Mouse (Mus musculus): ENCODE measurements around the gene Ttll12. TPM values are rescaled to one million over a fixed set of nuclear protein-coding genes. Genes with fewer than 3 reads are reported as not detected.

Gene Ttll12
- total and polyA plus RNA-seq, 3 experiments, result 21.9 to 40.0 (median 31.1) TPM

- no peak overlapping the region for H3K27ac ChIP-seq (ENCODE audit: insufficient read depth, low read depth)
- dilution Hi-C loops (cut with MboI; ENCODE audit: extremely low pct_ligation_motif_present, extremely low pct_unique_long_range_greater_than_20kb, low sequenced_read_pairs), result no loop called here
These were observed 4.1 kb downstream of the Ttll12 start for GRCm38 (mm10) chr15:83590841-83591240.

GRCm38 (mm10) chr15:83584741-83585220 is 10.2 kb downstream of the Ttll12 start:
- no peak overlapping the region for H3K4me3 ChIP-seq (replicated peaks in 1 of 3; ENCODE audit: low read depth in 2 of 3, low read length in 2 of 3, poor library complexity in 1 of 3)
- H3K36me3 ChIP-seq (replicated peaks in 1 of 2; ENCODE audit: control insufficient read depth in 1 of 2, insufficient read depth in 1 of 2, low read length in 1 of 2), result peaks cover 66 to 94% of the 10 kb centered on the region in 2 experiments

More at GRCm38 (mm10) chr15:83590841-83591240, 4.1 kb downstream of the Ttll12 start:
- DNase-seq (ENCODE audit: extremely low read depth), result no peak
- peaks cover 26 to 67% of the 10 kb centered on the region in 2 experiments for H3K36me3 ChIP-seq (replicated peaks in 1 of 2; ENCODE audit: control insufficient read depth in 1 of 2, insufficient read depth in 1 of 2, low read length in 1 of 2)
- H3K79me2 ChIP-seq (replicated peaks; ENCODE audit: control insufficient read depth, extremely low read depth, insufficient read depth, poor library complexity, severe bottlenecking), result peaks cover 13% of the 10 kb centered on the region
- peaks cover 13% of the 10 kb centered on the region for H3K9me3 ChIP-seq (replicated peaks; ENCODE audit: low read length)
- H3K4me2 ChIP-seq (ENCODE audit: insufficient read depth, low read depth, poor library complexity, severe bottlenecking), result no peak overlapping the region
- no peak overlapping the region for H3K4me3 ChIP-seq (replicated peaks in 1 of 3; ENCODE audit: low read depth in 2 of 3, low read length in 2 of 3, poor library complexity in 1 of 3)
- TF ChIP-seq POLR2A (IDR thresholded peaks at IDR 0.05; ENCODE audit: low read depth, low read length), result no peak
- TF ChIP-seq JUND (conservative IDR thresholded peaks at IDR 0.05; ENCODE audit: low read depth, low read length), result no peak
- no peak for TF ChIP-seq CTCF (conservative IDR thresholded peaks at IDR 0.05 in 1 of 2, IDR thresholded peaks at IDR 0.05 in 1 of 2; ENCODE audit: low read depth in 2 of 2, low read length in 2 of 2)
- TF ChIP-seq RAD21 (IDR thresholded peaks at IDR 0.05; ENCODE audit: low read depth, low read length), result no peak
- TF ChIP-seq NELFE (IDR thresholded peaks at IDR 0.05; ENCODE audit: low read depth, low read length), result no peak
- no peak for TF ChIP-seq HCFC1 (IDR thresholded peaks at IDR 0.05; ENCODE audit: low read depth, low read length)
- in situ Hi-C loops (cut with MboI; ENCODE audit: low pct_ligation_motif_present, low pct_unique_long_range_greater_than_20kb, low sequenced_read_pairs), result no loop called here
- peaks cover 6 to 21% of the 10 kb centered on the region in 2 experiments; a peak in 3 of 4 replicates for H3K4me1 ChIP-seq (ENCODE audit: control insufficient read depth in 1 of 2, insufficient read depth in 2 of 2)
- H3K27me3 ChIP-seq (replicated peaks), result no peaks in the 10 kb centered on the region
- no peak overlapping the region for H3K9ac ChIP-seq (ENCODE audit: insufficient read depth, low read depth)

GRCm38 (mm10) chr15:83583419-83584156 is 11.4 kb downstream of the Ttll12 start:
- H3K4me3 ChIP-seq (replicated peaks in 1 of 3; ENCODE audit: low read depth in 2 of 3, low read length in 2 of 3, poor library complexity in 1 of 3), result no peak overlapping the region
- H3K9ac ChIP-seq (ENCODE audit: insufficient read depth, low read depth), result no peak overlapping the region
- peaks cover 74 to 97% of the 10 kb centered on the region in 2 experiments for H3K36me3 ChIP-seq (replicated peaks in 1 of 2; ENCODE audit: control insufficient read depth in 1 of 2, insufficient read depth in 1 of 2, low read length in 1 of 2)
- no peaks in the 10 kb centered on the region for H3K27me3 ChIP-seq (replicated peaks)
- TF ChIP-seq IRF4 (IDR thresholded peaks at IDR 0.05; ENCODE audit: low read depth, low read length) (no peak), NELFE (IDR thresholded peaks at IDR 0.05; ENCODE audit: low read depth, low read length) (no peak), SMC3 (IDR thresholded peaks at IDR 0.05; ENCODE audit: low read depth, low read length) (peak; percentile 10; the same call in 1 of the 2 replicates), USF1 (IDR thresholded peaks at IDR 0.05; ENCODE audit: low read depth, low read length) (no peak), HCFC1 (IDR thresholded peaks at IDR 0.05; ENCODE audit: low read depth, low read length) (no peak), MAFK (IDR thresholded peaks at IDR 0.05; ENCODE audit: insufficient replicate concordance, low read length) (peak; percentile 96), CTCF (conservative IDR thresholded peaks at IDR 0.05 in 1 of 2, IDR thresholded peaks at IDR 0.05 in 1 of 2; ENCODE audit: low read depth in 2 of 2, low read length in 2 of 2) (peak; percentile 12 to 64; a peak in 2 of 4 replicates), JUND (conservative IDR thresholded peaks at IDR 0.05; ENCODE audit: low read depth, low read length) (no peak), TBP (conservative IDR thresholded peaks at IDR 0.05; ENCODE audit: low read depth, low read length) (no peak), UBTF (IDR thresholded peaks at IDR 0.05; ENCODE audit: low read depth, low read length) (no peak), RAD21 (IDR thresholded peaks at IDR 0.05; ENCODE audit: low read depth, low read length) (peak; percentile 41)
- H3K9me3 ChIP-seq (replicated peaks; ENCODE audit: low read length), result peaks cover 13% of the 10 kb centered on the region
- no peak overlapping the region for H3K27ac ChIP-seq (ENCODE audit: insufficient read depth, low read depth)
- no peaks in the 10 kb centered on the region for H3K4me1 ChIP-seq (ENCODE audit: control insufficient read depth in 1 of 2, insufficient read depth in 2 of 2)
- H3K79me2 ChIP-seq (replicated peaks; ENCODE audit: control insufficient read depth, extremely low read depth, insufficient read depth, poor library complexity, severe bottlenecking), result no peaks in the 10 kb centered on the region
- no peak overlapping the region for H3K4me2 ChIP-seq (ENCODE audit: insufficient read depth, low read depth, poor library complexity, severe bottlenecking)
- dilution Hi-C loops (cut with MboI; ENCODE audit: extremely low pct_ligation_motif_present, extremely low pct_unique_long_range_greater_than_20kb, low sequenced_read_pairs) (no loop called here), in situ Hi-C loops (cut with MboI; ENCODE audit: low pct_ligation_motif_present, low pct_unique_long_range_greater_than_20kb, low sequenced_read_pairs) (no loop called here)
- DNase-seq (ENCODE audit: extremely low read depth), result peak; percentile 39

More at GRCm38 (mm10) chr15:83584741-83585220, 10.2 kb downstream of the Ttll12 start:
- H3K9ac ChIP-seq (ENCODE audit: insufficient read depth, low read depth), result no peak overlapping the region
- no peak for TF ChIP-seq NRF1 (IDR thresholded peaks at IDR 0.05; ENCODE audit: low read depth, low read length)
- TF ChIP-seq ZC3H11A (IDR thresholded peaks at IDR 0.05; ENCODE audit: low read depth, low read length), result no peak
- no peak for TF ChIP-seq IRF4 (IDR thresholded peaks at IDR 0.05; ENCODE audit: low read depth, low read length)
- TF ChIP-seq SMC3 (IDR thresholded peaks at IDR 0.05; ENCODE audit: low read depth, low read length), result no peak
- no peak for TF ChIP-seq USF2 (conservative IDR thresholded peaks at IDR 0.05; ENCODE audit: low read depth, low read length)
- in situ Hi-C loops (cut with MboI; ENCODE audit: low pct_ligation_motif_present, low pct_unique_long_range_greater_than_20kb, low sequenced_read_pairs), result no loop called here
- H3K4me2 ChIP-seq (ENCODE audit: insufficient read depth, low read depth, poor library complexity, severe bottlenecking), result no peak overlapping the region
- peaks cover 13% of the 10 kb centered on the region for H3K9me3 ChIP-seq (replicated peaks; ENCODE audit: low read length)
- H3K27me3 ChIP-seq (replicated peaks), result no peaks in the 10 kb centered on the region
- H3K4me1 ChIP-seq (ENCODE audit: control insufficient read depth in 1 of 2, insufficient read depth in 2 of 2), result no peaks in the 10 kb centered on the region
- no peak overlapping the region for H3K27ac ChIP-seq (ENCODE audit: insufficient read depth, low read depth)
- H3K79me2 ChIP-seq (replicated peaks; ENCODE audit: control insufficient read depth, extremely low read depth, insufficient read depth, poor library complexity, severe bottlenecking), result no peaks in the 10 kb centered on the region
- DNase-seq (ENCODE audit: extremely low read depth), result no peak
- dilution Hi-C loops (cut with MboI; ENCODE audit: extremely low pct_ligation_motif_present, extremely low pct_unique_long_range_greater_than_20kb, low sequenced_read_pairs), result no loop called here
